ENCODE assay signal across 7 mouse cellular contexts in the genomic region with DNA sequence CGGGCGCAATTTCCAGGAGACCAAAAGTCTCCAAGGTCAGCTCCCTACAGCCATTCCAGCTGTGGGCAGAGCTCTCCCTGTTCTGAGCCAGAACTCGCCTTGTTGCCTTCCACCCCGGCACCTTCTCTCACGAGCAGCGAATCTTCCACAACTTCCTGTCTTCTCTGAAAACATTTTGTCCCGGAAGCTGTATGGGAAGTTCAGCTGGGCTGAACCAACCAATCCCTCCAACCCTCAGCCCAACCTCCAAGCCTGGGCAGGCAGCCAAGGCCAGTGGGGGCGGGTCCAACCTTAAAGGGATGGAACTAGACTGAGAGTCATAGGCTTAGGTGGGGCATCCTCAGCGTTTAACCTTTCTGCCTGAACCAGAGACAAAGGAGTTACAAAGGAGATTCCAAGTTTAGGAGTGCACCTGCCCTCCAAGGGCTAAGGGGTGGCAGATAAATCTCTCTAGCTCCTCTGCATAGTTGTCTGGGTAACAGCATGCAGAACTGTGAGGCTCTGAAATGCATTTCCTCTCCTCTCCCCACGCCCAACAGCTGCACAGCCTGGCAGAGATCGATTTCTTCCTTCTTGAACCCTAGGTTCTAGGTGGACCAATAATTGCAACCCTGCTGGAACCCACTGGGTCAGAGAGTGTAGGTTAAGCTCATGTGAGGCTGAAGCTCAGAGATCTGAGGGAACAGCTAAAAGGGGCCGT. TPM values are rescaled to one million over a fixed set of nuclear protein-coding genes. Genes with fewer than 3 reads are reported as not detected.
DNase-seq lines count a peak whose midpoint lies in the region; ATAC-seq and TF ChIP-seq lines count a peak whose summit lies in the region.

A gene (minus strand): TSS at position 188 of the 700 bp plus-strand sequence.

- ATAC-seq in intestine, postnatal 0 days: peak; percentile 97
- 0 out of 2 replicates have a peak, but pooled peaks have one; percentile 44 for ATAC-seq in midbrain, embryonic 12.5 days (ENCODE audit: low FRiP score, low read depth)

- peak within 1 kb of the TSS; percentile 66 for H3K4me3 ChIP-seq in intestine, postnatal 0 days (ENCODE audit: low read depth, low read length)
- peak within 1 kb of the TSS; percentile 33 for H3K4me3 ChIP-seq in midbrain, embryonic 12.5 days
- peak within 1 kb of the TSS; percentile 85 for H3K4me3 ChIP-seq in small intestine, adult 2 months (ENCODE audit: low read depth, low read length)

- peak; percentile 91; the same call in 1 of the 2 replicates for TF ChIP-seq POLR2A in small intestine, adult 2 months (IDR thresholded peaks at IDR 0.05; ENCODE audit: low read depth, low read length)

- no peaks in the 10 kb centered on the region for H3K9me3 ChIP-seq in intestine, postnatal 0 days (ENCODE audit: control insufficient read depth)
- H3K9me3 ChIP-seq in midbrain, embryonic 12.5 days: no peaks in the 10 kb centered on the region

- no peak for TF ChIP-seq CTCF in intestine, postnatal 0 days (IDR thresholded peaks at IDR 0.05; ENCODE audit: low read depth)
- no peak for TF ChIP-seq CTCF in small intestine, adult 2 months (IDR thresholded peaks at IDR 0.05; ENCODE audit: extremely low read depth, insufficient read length, insufficient replicate concordance, low read depth, low read length)

- intact Hi-C loops in left cerebral cortex, postnatal 4 days (cut with DNase I): no loop called here

- no peaks in the 10 kb centered on the region for H3K27me3 ChIP-seq in intestine, postnatal 0 days (replicated peaks; ENCODE audit: control insufficient read depth, insufficient read depth, low read length)
- no peaks in the 10 kb centered on the region; the same call in 1 of the 2 replicates for H3K27me3 ChIP-seq in midbrain, embryonic 12.5 days
- no peaks in the 10 kb centered on the region for H3K27me3 ChIP-seq in small intestine, adult 2 months (ENCODE audit: control insufficient read depth, insufficient read depth, low read length)

- H3K27ac ChIP-seq in intestine, postnatal 0 days (ENCODE audit: low read depth, low read length): peak within 1 kb of the TSS; percentile 82
- H3K27ac ChIP-seq in midbrain, embryonic 12.5 days (replicated peaks): no peak within 1 kb of the TSS
- peak within 1 kb of the TSS; percentile 96 for H3K27ac ChIP-seq in small intestine, adult 2 months (ENCODE audit: insufficient read depth, low read depth, low read length)

- H3K9ac ChIP-seq in intestine, postnatal 0 days (ENCODE audit: low read depth, low read length): peak within 1 kb of the TSS; percentile 70
- H3K9ac ChIP-seq in midbrain, embryonic 12.5 days (replicated peaks): no peak within 1 kb of the TSS

- H3K4me2 ChIP-seq in intestine, postnatal 0 days (replicated peaks; ENCODE audit: low read depth): peak within 1 kb of the TSS; percentile 94
- peak within 1 kb of the TSS; percentile 39 for H3K4me2 ChIP-seq in midbrain, embryonic 12.5 days (replicated peaks)

- DNase-seq in adrenal gland, adult 2 months: peak; percentile 100
- DNase-seq in embryo, embryonic 9.5 days (ENCODE audit: extremely low spot score): peak; percentile 37
- DNase-seq in gastrocnemius, postnatal 4 days (ENCODE audit: low spot score in 2 of 2): peak; percentile 98
- peak; percentile 98 for DNase-seq in left cerebral cortex, postnatal 4 days

- WGBS in intestine, postnatal 0 days: 5% methylated on average over 12 of the region's 12 CpGs
- 46% methylated on average over 12 of the region's 12 CpGs for WGBS in midbrain, embryonic 12.5 days
- 2% methylated on average over 12 of the region's 12 CpGs for WGBS in small intestine, adult 2 months

- H3K4me1 ChIP-seq in intestine, postnatal 0 days (replicated peaks; ENCODE audit: control insufficient read depth, insufficient read depth, low read length): peaks cover 3% of the 10 kb centered on the region
- no peaks in the 10 kb centered on the region for H3K4me1 ChIP-seq in midbrain, embryonic 12.5 days
- peaks cover 25% of the 10 kb centered on the region for H3K4me1 ChIP-seq in small intestine, adult 2 months (ENCODE audit: control insufficient read depth, insufficient read depth, insufficient read length, low read length)

- no peaks in the 10 kb centered on the region for H3K36me3 ChIP-seq in intestine, postnatal 0 days (ENCODE audit: control insufficient read depth, insufficient read depth)
- no peaks in the 10 kb centered on the region for H3K36me3 ChIP-seq in midbrain, embryonic 12.5 days
- 0 out of 2 replicates have a peak, but pooled peaks cover 1% of the 10 kb centered on the region for H3K36me3 ChIP-seq in small intestine, adult 2 months (ENCODE audit: control insufficient read depth, insufficient read depth, low read length)

RNA-seq across cellular contexts. Expression of the gene that starts here (rescaled TPM):
- total RNA-seq in adrenal gland, adult 2 months (2021): 10 to 100 TPM; 55.3 to 71.1 TPM
- polyA plus RNA-seq in adrenal gland, adult 2 months (2012; rRNA removed): 80.1 and 92.0 TPM in 2 replicates
- 10 to 100 TPM; 12.7 to 13.9 TPM for total RNA-seq in gastrocnemius, postnatal 4 days (2021)
- polyA plus RNA-seq in intestine, postnatal 0 days (2015; fragmentation: Nextera tagmentation; extraction: Ambion mirVana): 61.8 and 62.9 TPM in 2 replicates
- total RNA-seq in left cerebral cortex, postnatal 4 days (2021): 10 to 100 TPM in 1 of 2 experiments, 1 to 10 TPM in 1; 5.8 to 10.2 TPM
- 5.5 and 5.9 TPM in 2 replicates for polyA plus RNA-seq in midbrain, embryonic 12.5 days (2016; fragmentation: Nextera tagmentation; extraction: Ambion mirVana)
- polyA plus RNA-seq in small intestine, adult 2 months (2012; rRNA removed): 45.0 and 112 TPM in 2 replicates

Comparison
In these comparisons a context has a peak if more than half of its experiments do, and no peak if none do; other contexts are left out.
1. DNase-seq: peak in every context shown above with its lines; median percentile 100 in adrenal gland, adult 2 months; 98 in gastrocnemius, postnatal 4 days; 98 in left cerebral cortex, postnatal 4 days; 37 in embryo, embryonic 9.5 days.
2. H3K4me3 ChIP-seq: peak in every context shown above with its lines; median percentile 85 in small intestine, adult 2 months; 66 in intestine, postnatal 0 days; 33 in midbrain, embryonic 12.5 days.